Mouse (Mus musculus): ENCODE results near the gene 4933427I04Rik. TPM values are rescaled to one million over a fixed set of nuclear protein-coding genes. Genes with fewer than 3 reads are reported as not detected.
A peak's percentile ranks its signal among the peaks of the same experiment; 100 is the strongest.

Gene 4933427I04Rik
- not detected for total RNA-seq (2021)
- long read RNA-seq, experiment 1, result 0 reads
- long read RNA-seq, experiment 2, result 0 reads

- DNase-seq (ENCODE audit: low spot score in 2 of 2), result no peak
These were observed at the start of gene 4933427I04Rik for GRCm38 (mm10) chr4:123859379-123859778. Gene 4933427I04Rik, plus strand, starts transcription at chr4:123859679.

- no peak for DNase-seq (ENCODE audit: low spot score in 2 of 2)
These were observed 48.8 kb upstream of the 4933427I04Rik start for GRCm38 (mm10) chr4:123810475-123811295.

GRCm38 (mm10) chr4:123812525-123812924 is 47.0 kb upstream of the 4933427I04Rik start:
- no peak for DNase-seq (ENCODE audit: low spot score in 2 of 2)

GRCm38 (mm10) chr4:123814030-123814501 is 45.4 kb upstream of the 4933427I04Rik start:
- no peak for DNase-seq (ENCODE audit: low spot score in 2 of 2)

GRCm38 (mm10) chr4:123819093-123819610 is 40.3 kb upstream of the 4933427I04Rik start:
- DNase-seq (ENCODE audit: low spot score in 2 of 2), result peak; percentile 16 to 37

GRCm38 (mm10) chr4:123842126-123842525 is 17.4 kb upstream of the 4933427I04Rik start:
- DNase-seq (ENCODE audit: low spot score in 2 of 2), result no peak

GRCm38 (mm10) chr4:123856888-123857287 is 2.6 kb upstream of the 4933427I04Rik start:
- no peak for DNase-seq (ENCODE audit: low spot score in 2 of 2)

- no peak for DNase-seq (ENCODE audit: low spot score in 2 of 2)
These were observed 1.4 kb upstream of the 4933427I04Rik start for GRCm38 (mm10) chr4:123858090-123858489.

- DNase-seq (ENCODE audit: low spot score in 2 of 2), result no peak
These were observed 324 bp downstream of the 4933427I04Rik start for GRCm38 (mm10) chr4:123859803-123860202.

- DNase-seq (ENCODE audit: low spot score in 2 of 2), result no peak
These were observed 1.1 kb downstream of the 4933427I04Rik start for GRCm38 (mm10) chr4:123860621-123861020.

GRCm38 (mm10) chr4:123893726-123894125 is 34.2 kb downstream of the 4933427I04Rik start:
- DNase-seq (ENCODE audit: low spot score in 2 of 2), result no peak

- no peak for DNase-seq (ENCODE audit: low spot score in 2 of 2)
These were observed 34.8 kb downstream of the 4933427I04Rik start for GRCm38 (mm10) chr4:123894295-123894694.

GRCm38 (mm10) chr4:123898696-123899095 is 39.2 kb downstream of the 4933427I04Rik start:
- peak; percentile 27 to 52 for DNase-seq (ENCODE audit: low spot score in 2 of 2)

GRCm38 (mm10) chr4:123903432-123903831 is 44.0 kb downstream of the 4933427I04Rik start:
- no peak for DNase-seq (ENCODE audit: low spot score in 2 of 2)

GRCm38 (mm10) chr4:123904333-123905125 is 45.0 kb downstream of the 4933427I04Rik start, which contains the start of gene Mycbp:
Gene Mycbp, plus strand, starts transcription at chr4:123904832.
- DNase-seq (ENCODE audit: low spot score in 2 of 2), result peak; percentile 98 to 99

- DNase-seq (ENCODE audit: low spot score in 2 of 2), result no peak
These were observed 45.7 kb downstream of the 4933427I04Rik start for GRCm38 (mm10) chr4:123905126-123905668.

GRCm38 (mm10) chr4:123911503-123911902 is 52.0 kb downstream of the 4933427I04Rik start:
- DNase-seq (ENCODE audit: low spot score in 2 of 2), result no peak

GRCm38 (mm10) chr4:123912431-123912830 is 53.0 kb downstream of the 4933427I04Rik start:
- DNase-seq (ENCODE audit: low spot score in 2 of 2), result no peak

Data from layer of hippocampus, postnatal 14 days (tissue).